Mouse (Mus musculus) neural tube, embryonic 14.5 days (tissue): ENCODE measurements at regions not wholly inside any gene's neighbourhood (a gene's known extent, or its start where the extent isn't known, plus 50 kb on each side); places are given as distances from the start of the nearest gene placed in this dataset.
"Not testable (repeated sequence)": the region's sequence is repeated elsewhere in the genome, so short reads cannot be mapped to it uniquely, and the experiment has no call there.

ENCODE experiments used
- ATAC-seq: fragments of 200-750 bp; cut with Nextera tagmentation; 2 replicates; pipeline ENCODE4 v1.8.0; 2017; ENCODE audit warnings: low read depth, mild to moderate bottlenecking, moderate TSS enrichment, moderate library complexity
- H3K27ac ChIP-seq: fragments of 300-500 bp; sonication (generic); 2 replicates; pipeline ENCODE4 v1.5.1; 2014; ENCODE audit warnings: low read depth, mild to moderate bottlenecking, control low read depth, low read length, moderate library complexity, mixed read lengths
- H3K27me3 ChIP-seq: fragments of 300-500 bp; sonication (generic); 2 replicates; pipeline ENCODE4 v1.6.1; 2014; ENCODE audit warnings: low read length; ENCODE audit not compliant: control insufficient read depth, insufficient read depth
- H3K36me3 ChIP-seq: fragments of 300-500 bp; sonication (generic); 2 replicates; pipeline ENCODE4 v1.6.1; 2014; ENCODE audit warnings: low read length, mixed read lengths; ENCODE audit not compliant: control insufficient read depth, insufficient read depth
- H3K4me1 ChIP-seq: fragments of 300-500 bp; sonication (generic); 2 replicates; pipeline ENCODE4 v1.6.1; 2014; ENCODE audit warnings: low read length; ENCODE audit not compliant: control insufficient read depth, insufficient read depth
- H3K4me2 ChIP-seq: fragments of 300-500 bp; sonication (generic); 2 replicates; pipeline ENCODE4 v1.6.1; 2014; ENCODE audit warnings: mild to moderate bottlenecking, low read depth, low read length, control low read depth
- H3K4me3 ChIP-seq: fragments of 300-500 bp; sonication (generic); 2 replicates; pipeline ENCODE4 v1.5.1; 2014; ENCODE audit warnings: low read depth, low read length, control low read depth, mixed read lengths
- H3K9ac ChIP-seq: fragments of 300-500 bp; sonication (generic); replicated peaks from 2 replicates; pipeline ENCODE4 v1.6.1; 2014; ENCODE audit warnings: low read depth, mild to moderate bottlenecking, control low read depth, low read length, mixed read lengths
- H3K9me3 ChIP-seq: fragments of 300-500 bp; sonication (generic); 2 replicates; pipeline ENCODE4 v1.6.1; 2016; ENCODE audit warnings: low read length; ENCODE audit not compliant: control insufficient read depth
- WGBS: fragments of 180-500 bp; shearing (Covaris S2); extraction: QIAGEN DNeasy Blood & Tissue Kit; methylation state at CpG from one replicate; pipeline ENCODE4 v1.1.7; 2014; 5-methylcytosine and 5-hydroxymethylcytosine counted together

GRCm38 (mm10) chr3:8244526-8245194 lies 1365.2 kb downstream of the Zfp704 start:
- not testable (repeated sequence) for H3K4me2 ChIP-seq, ATAC-seq, H3K4me1 ChIP-seq, H3K4me3 ChIP-seq, H3K27me3 ChIP-seq, H3K36me3 ChIP-seq, H3K27ac ChIP-seq, H3K9ac ChIP-seq, H3K9me3 ChIP-seq
- WGBS, result 93% methylated on average over 4 of the region's 4 CpGs

- Histone ChIP-seq H3K36me3 (no peaks in the 10 kb centered on the region), H3K9me3 (no peaks in the 10 kb centered on the region), H3K4me1 (no peaks in the 10 kb centered on the region), H3K27me3 (no peaks in the 10 kb centered on the region), H3K27ac (no peak overlapping the region), H3K4me2 (no peak overlapping the region), H3K9ac (no peak overlapping the region), H3K4me3 (no peak overlapping the region)
- ATAC-seq, result no peak
- WGBS, result 66% methylated on average over 6 of the region's 6 CpGs
These were observed 1403.1 kb downstream of the Zfp704 start for GRCm38 (mm10) chr3:8206623-8207404.

GRCm38 (mm10) chr3:8163030-8163429 lies 1446.9 kb downstream of the Zfp704 start:
- WGBS, result 80% methylated on average over 4 of the region's 4 CpGs
- Histone ChIP-seq H3K27me3 (no peaks in the 10 kb centered on the region), H3K4me1 (no peaks in the 10 kb centered on the region), H3K4me2 (no peak overlapping the region), H3K9ac (no peak overlapping the region), H3K27ac (no peak overlapping the region), H3K4me3 (no peak overlapping the region), H3K9me3 (no peaks in the 10 kb centered on the region), H3K36me3 (no peaks in the 10 kb centered on the region)
- no peak for ATAC-seq

- peak; percentile 79 for ATAC-seq
- Histone ChIP-seq H3K4me1 (no peaks in the 10 kb centered on the region), H3K4me2 (no peak overlapping the region), H3K27ac (no peak overlapping the region), H3K36me3 (no peaks in the 10 kb centered on the region), H3K27me3 (no peaks in the 10 kb centered on the region), H3K4me3 (no peak overlapping the region), H3K9me3 (no peaks in the 10 kb centered on the region), H3K9ac (no peak overlapping the region)
- 89% methylated on average over 4 of the region's 4 CpGs for WGBS
These were observed 1447.7 kb downstream of the Zfp704 start for GRCm38 (mm10) chr3:8161997-8162756.

- H3K9ac ChIP-seq, result no peak overlapping the region
- ATAC-seq, result no peak
- no peak overlapping the region for H3K4me3 ChIP-seq
- no peaks in the 10 kb centered on the region for H3K27me3 ChIP-seq
- H3K4me1 ChIP-seq, result no peaks in the 10 kb centered on the region
- H3K27ac ChIP-seq, result no peak overlapping the region
- H3K9me3 ChIP-seq, result no peaks in the 10 kb centered on the region
- H3K4me2 ChIP-seq, result no peak overlapping the region
- WGBS, result 86% methylated on average over 2 of the region's 2 CpGs
- H3K36me3 ChIP-seq, result no peaks in the 10 kb centered on the region
These were observed 1466.9 kb downstream of the Zfp704 start for GRCm38 (mm10) chr3:8143016-8143415.

GRCm38 (mm10) chr3:8142190-8142589 lies 1467.7 kb downstream of the Zfp704 start:
- Histone ChIP-seq H3K27ac (no peak overlapping the region), H3K36me3 (no peaks in the 10 kb centered on the region)
- no peak for ATAC-seq

GRCm38 (mm10) chr3:8141664-8142084 lies 1468.2 kb downstream of the Zfp704 start:
- H3K27me3 ChIP-seq, result no peaks in the 10 kb centered on the region
- H3K27ac ChIP-seq, result no peak overlapping the region
- H3K4me1 ChIP-seq, result no peaks in the 10 kb centered on the region
- no peak overlapping the region for H3K9ac ChIP-seq
- no peaks in the 10 kb centered on the region for H3K9me3 ChIP-seq
- no peak overlapping the region for H3K4me3 ChIP-seq
- ATAC-seq, result peak; percentile 41; the same call in 1 of the 2 replicates
- H3K4me2 ChIP-seq, result no peak overlapping the region
- WGBS, result 42% methylated on average over 2 of the region's 2 CpGs
- H3K36me3 ChIP-seq, result no peaks in the 10 kb centered on the region

More at GRCm38 (mm10) chr3:8142190-8142589, 1467.7 kb downstream of the Zfp704 start:
- WGBS, result 77% methylated on average over 3 of the region's 3 CpGs
- Histone ChIP-seq H3K4me3 (no peak overlapping the region), H3K4me1 (no peaks in the 10 kb centered on the region), H3K27me3 (no peaks in the 10 kb centered on the region), H3K4me2 (no peak overlapping the region), H3K9me3 (no peaks in the 10 kb centered on the region), H3K9ac (no peak overlapping the region)

GRCm38 (mm10) chr3:8123641-8124040 lies 1486.2 kb downstream of the Zfp704 start:
- H3K4me1 ChIP-seq, H3K36me3 ChIP-seq, H3K9me3 ChIP-seq, H3K4me2 ChIP-seq, H3K27me3 ChIP-seq, H3K27ac ChIP-seq, H3K9ac ChIP-seq, ATAC-seq, H3K4me3 ChIP-seq: not testable (repeated sequence)
- 36% methylated on average over 1 of the region's 1 CpGs for whole genome bisulfite sequencing

- H3K27ac ChIP-seq, result no peak overlapping the region
- H3K9ac ChIP-seq, result no peak overlapping the region
- H3K36me3 ChIP-seq, result no peaks in the 10 kb centered on the region
- no peak overlapping the region for H3K4me2 ChIP-seq
- ATAC-seq, result no peak
- no peaks in the 10 kb centered on the region for H3K4me1 ChIP-seq
- H3K27me3 ChIP-seq, result no peaks in the 10 kb centered on the region
- no peaks in the 10 kb centered on the region for H3K9me3 ChIP-seq
- H3K4me3 ChIP-seq, result no peak overlapping the region
- WGBS, result 62% methylated on average over 3 of the region's 3 CpGs
These were observed 1486.7 kb downstream of the Zfp704 start for GRCm38 (mm10) chr3:8123141-8123540.
